Mouse (Mus musculus) left cerebral cortex, adult 2 months (tissue): ENCODE data around the gene Asb17. TPM values are rescaled to one million over a fixed set of nuclear protein-coding genes. Genes with fewer than 3 reads are reported as not detected.
"Not testable (repeated sequence)": the region's sequence is repeated elsewhere in the genome, so short reads cannot be mapped to it uniquely, and the experiment has no call there.

ENCODE experiments used
- DNase-seq, 2 experiments: peaks; one replicate each; pipeline ENCODE4 v3.0.0; 2021 to 2022; ENCODE audit warnings: low spot score in 2 of 2, mixed read lengths in 1 of 2; ENCODE audit errors: extremely low spot score in 1 of 2
- H3K27ac ChIP-seq: fragments of 200-600 bp; 2 replicates; pipeline ENCODE4 v1.8.1; 2022
- H3K4me3 ChIP-seq: fragments of 200-600 bp; 2 replicates; pipeline ENCODE4 v1.8.1; 2022
- CTCF ChIP-seq: fragments of 200-600 bp; IDR thresholded peaks from 2 replicates; pipeline ENCODE4 v1.8.1; 2022; ENCODE audit warnings: antibody characterized with exemption, mild to moderate bottlenecking, moderate library complexity
- intact Hi-C: fragments of 180-260 bp; cut with DNase I; formaldehyde crosslinking; loops from one replicate; pipeline ENCODE4 v1.15.1; 2025
- total RNA-seq, 2 experiments: library from RNA; stranded (reverse); gene quantifications; 2 replicates each; pipeline ENCODE4 v1.2.3; 2021

Gene Asb17
- total RNA-seq, 2 experiments from 2014 or later = not detected

- peak; percentile 28 to 31 for DNase-seq
- Histone ChIP-seq H3K4me3 (no peak overlapping the region), H3K27ac (no peak overlapping the region)
- TF ChIP-seq CTCF = peak; percentile 89
- intact Hi-C loops = no loop called here
Observed at GRCm38 (mm10) chr3:153835455-153836086, 8.4 kb upstream of the Asb17 start.

DNA sequence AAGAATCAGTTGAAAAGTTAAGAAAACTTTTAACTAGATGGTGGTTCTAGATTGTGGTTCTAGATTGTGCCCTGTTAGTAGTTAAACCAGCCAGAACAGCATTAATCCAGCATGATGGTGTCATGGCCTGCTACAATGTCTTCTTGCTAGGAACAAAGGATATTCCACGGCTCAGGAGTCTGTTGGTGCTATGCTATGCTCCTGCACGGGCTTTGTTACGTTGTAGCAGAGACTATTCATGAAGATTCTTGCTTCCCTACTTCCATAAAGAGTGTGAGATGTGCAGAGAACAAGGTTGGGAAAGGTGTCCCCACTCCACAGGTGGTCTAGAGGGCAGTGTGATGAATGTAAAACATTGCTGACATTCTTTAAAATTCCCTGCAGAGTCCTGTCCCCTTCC lies 7.7 kb upstream of the Asb17 start:
- TF ChIP-seq CTCF = no peak
- DNase-seq = no peak
- Histone ChIP-seq H3K4me3 (no peak overlapping the region), H3K27ac (no peak overlapping the region)
- intact Hi-C loops = no loop called here

GRCm38 (mm10) chr3:153837593-153837992 lies 6.4 kb upstream of the Asb17 start:
- no peak overlapping the region for H3K27ac ChIP-seq
- intact Hi-C loops = no loop called here
- TF ChIP-seq CTCF = no peak
- no peak overlapping the region for H3K4me3 ChIP-seq
- DNase-seq = no peak

DNA sequence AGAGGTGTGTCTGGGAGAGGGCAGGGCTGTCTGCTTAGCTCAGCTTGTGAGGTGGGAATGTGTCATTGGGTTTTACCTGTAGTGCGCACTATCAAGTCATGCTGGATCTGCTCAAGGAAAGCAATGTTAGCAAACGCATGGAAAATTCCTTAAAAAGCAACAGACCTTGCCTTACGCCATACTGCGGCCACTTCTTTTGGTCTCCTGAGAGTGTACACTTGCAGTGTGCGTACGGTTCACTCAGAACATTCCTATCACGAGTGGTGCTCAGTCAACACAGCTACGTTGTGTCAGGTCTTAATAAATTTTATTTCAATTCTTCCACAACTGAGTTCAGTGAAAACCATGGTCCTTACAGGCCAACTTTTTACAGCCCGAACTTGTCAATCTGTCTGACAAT lies 748 bp downstream of the Asb17 start:
- TF ChIP-seq CTCF = no peak
- no peak overlapping the region for H3K27ac ChIP-seq
- H3K4me3 ChIP-seq = no peak overlapping the region
- DNase-seq = no peak
- intact Hi-C loops = no loop called here

DNA sequence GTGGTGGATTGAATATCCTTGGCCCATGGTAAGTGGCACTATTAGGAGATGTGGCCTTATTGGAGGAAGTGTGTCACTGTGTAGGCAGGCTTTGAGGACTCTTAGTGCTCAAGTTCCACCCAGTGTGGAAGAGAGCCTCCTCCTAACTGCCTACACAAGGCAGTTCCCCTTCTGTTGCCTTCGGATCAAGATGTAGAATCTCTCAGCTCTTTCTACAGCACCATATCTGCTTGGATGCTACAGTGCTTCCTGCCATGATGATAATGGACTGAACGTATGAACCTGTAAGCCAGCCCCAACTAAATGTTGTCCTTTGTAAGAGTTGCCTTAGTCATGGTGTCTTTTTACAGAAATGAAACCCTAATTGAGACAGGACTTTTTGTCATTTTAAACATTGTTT lies 1.5 kb downstream of the Asb17 start:
- intact Hi-C loops = no loop called here
- no peak for TF ChIP-seq CTCF
- H3K4me3 ChIP-seq = no peak overlapping the region

GRCm38 (mm10) chr3:153846109-153846508 lies 2.1 kb downstream of the Asb17 start:
- no peak for TF ChIP-seq CTCF
- no peak overlapping the region for H3K4me3 ChIP-seq
- DNase-seq = no peak
- intact Hi-C loops = no loop called here
- no peak overlapping the region for H3K27ac ChIP-seq

More for the DNA sequence above, 1.5 kb downstream of the Asb17 start:
- no peak for DNase-seq
- no peak overlapping the region for H3K27ac ChIP-seq

DNA sequence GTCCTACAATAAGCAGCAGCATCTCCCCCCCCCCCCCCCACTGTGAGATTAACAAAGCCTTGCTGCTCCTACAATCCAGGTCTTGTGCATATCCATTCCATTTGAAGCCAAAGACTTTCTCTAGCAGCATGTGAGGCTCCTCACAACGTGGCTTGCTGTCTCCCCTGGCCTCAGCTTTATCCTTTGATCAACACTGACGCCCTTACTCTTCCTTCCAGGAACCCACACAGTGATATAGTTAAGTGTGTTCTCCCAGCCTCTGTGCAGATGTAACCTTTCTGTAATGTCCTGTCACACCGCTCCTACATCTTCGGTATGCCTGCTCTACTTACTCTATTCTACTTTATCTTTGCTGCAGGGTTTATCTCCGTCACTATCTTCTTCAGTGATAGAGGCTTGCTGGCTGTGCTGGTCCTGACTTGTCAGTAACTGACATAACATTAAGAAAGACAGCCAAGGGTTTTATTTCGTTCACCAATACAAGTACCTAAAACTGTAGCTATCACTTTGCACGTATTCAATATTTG lies 3.3 kb downstream of the Asb17 start:
- intact Hi-C loops = no loop called here
- no peak for TF ChIP-seq CTCF
- Histone ChIP-seq H3K4me3 (no peak overlapping the region), H3K27ac (no peak overlapping the region)
- no peak for DNase-seq

- no peak for TF ChIP-seq CTCF
- H3K4me3 ChIP-seq = no peak overlapping the region
- no peak for DNase-seq
- intact Hi-C loops = no loop called here
- H3K27ac ChIP-seq = no peak overlapping the region
Observed at GRCm38 (mm10) chr3:153849368-153850015, 5.5 kb downstream of the Asb17 start.

DNA sequence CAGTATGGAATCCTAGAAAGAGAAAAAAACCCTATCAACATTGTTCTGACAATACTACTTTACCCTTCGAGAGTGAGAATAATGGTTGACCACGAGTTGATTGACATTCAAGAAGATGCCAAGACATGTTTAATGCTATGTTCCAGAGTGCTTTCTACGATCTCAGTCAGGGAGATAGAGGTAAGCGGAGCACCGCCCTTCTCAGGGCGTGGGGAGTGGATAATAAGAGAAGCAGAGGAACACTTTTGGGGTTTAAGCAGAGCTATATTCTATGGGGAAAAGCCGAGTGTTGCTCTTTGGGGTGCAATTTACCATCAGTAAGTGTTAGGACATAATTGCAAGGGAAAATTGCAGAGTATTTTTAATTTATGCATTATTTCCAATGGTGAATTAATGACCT lies 6.8 kb downstream of the Asb17 start:
- H3K27ac ChIP-seq = no peak overlapping the region
- no peak for TF ChIP-seq CTCF
- H3K4me3 ChIP-seq = no peak overlapping the region
- intact Hi-C loops = no loop called here
- no peak for DNase-seq

- Histone ChIP-seq H3K4me3 (no peak overlapping the region), H3K27ac (no peak overlapping the region)
- no peak for TF ChIP-seq CTCF
- intact Hi-C loops = no loop called here
- DNase-seq = no peak
Observed at GRCm38 (mm10) chr3:153852266-153852665, 8.3 kb downstream of the Asb17 start.

- DNase-seq = no peak
- intact Hi-C loops = no loop called here
- H3K4me3 ChIP-seq = no peak overlapping the region
- H3K27ac ChIP-seq = no peak overlapping the region
- TF ChIP-seq CTCF = no peak
Observed at GRCm38 (mm10) chr3:153858350-153859001, 14.5 kb downstream of the Asb17 start.

DNA sequence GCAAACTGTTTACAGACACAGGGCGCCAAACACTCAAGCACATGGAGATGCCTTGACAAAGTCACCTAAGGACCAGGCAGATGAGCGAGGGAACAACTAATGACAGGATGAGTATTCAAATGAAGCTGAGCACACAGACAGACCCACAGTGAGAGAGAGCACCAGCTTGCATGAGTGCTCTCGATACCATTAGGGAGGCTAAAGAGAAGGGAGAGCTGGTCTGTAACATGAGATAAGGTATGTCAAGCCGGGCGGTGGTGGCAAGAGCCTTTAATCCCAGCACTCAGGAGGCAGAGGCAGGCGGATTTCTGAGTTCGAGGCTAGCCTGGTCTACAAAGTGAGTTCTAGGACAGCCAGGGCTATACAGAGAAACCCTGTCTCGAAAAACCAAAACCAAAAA lies 16.4 kb downstream of the Asb17 start:
- DNase-seq, H3K27ac ChIP-seq, H3K4me3 ChIP-seq, intact Hi-C loops: not testable (repeated sequence)
